Mouse (Mus musculus): ENCODE measurements around the gene Scn11a. TPM values are rescaled to one million over a fixed set of nuclear protein-coding genes. Genes with fewer than 3 reads are reported as not detected.

The Scn11a gene
- not detected for polyA plus RNA-seq (2014; fragmentation: Illumina TruSeq; extraction: RNeasy Lipid Tissue Mini Kit (QIAGEN cat#74804); ENCODE audit: low read depth, low replicate concordance)

GRCm38 (mm10) chr9:119825297-119825696, at the start of gene Scn11a:
TSS of gene Scn11a (minus strand) at chr9:119825456.

DNA sequence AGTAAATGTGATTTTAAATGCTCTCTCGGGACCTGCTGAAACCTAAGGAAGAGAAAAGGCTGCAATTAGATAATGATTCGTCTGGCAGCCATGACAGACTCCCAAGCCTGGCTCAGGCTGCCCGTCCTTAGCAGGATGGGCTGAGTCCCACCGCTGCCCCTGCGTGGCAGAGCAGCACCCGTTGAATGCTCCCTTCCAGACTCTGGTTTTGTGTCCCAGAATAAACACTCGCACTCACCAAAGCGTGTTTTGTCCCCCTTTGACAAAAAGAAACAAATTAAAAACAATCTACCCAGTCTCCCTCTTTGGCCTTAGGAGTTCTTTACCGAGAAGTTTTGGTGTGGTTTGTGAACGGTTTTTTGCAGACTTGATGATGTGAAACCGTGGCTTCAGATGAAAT, 106.0 kb downstream of the Scn11a start, which contains the start of gene Scn10a:
Scn10a (minus strand) TSS at position 101 of the 400 bp plus-strand sequence.

Other genes with a start within 250 kb of the Scn11a start
- 99.8 TPM for gene Scn5a, start 246.4 kb downstream of the Scn11a start, polyA plus RNA-seq (2014; fragmentation: Illumina TruSeq; extraction: RNeasy Lipid Tissue Mini Kit (QIAGEN cat#74804); ENCODE audit: low read depth, low replicate concordance)
- gene Scn10a, start 106.1 kb downstream of the Scn11a start, polyA plus RNA-seq (2014; fragmentation: Illumina TruSeq; extraction: RNeasy Lipid Tissue Mini Kit (QIAGEN cat#74804); ENCODE audit: low read depth, low replicate concordance), result 1.5 TPM
- 29.5 TPM for gene Wdr48, start 69.4 kb upstream of the Scn11a start, polyA plus RNA-seq (2014; fragmentation: Illumina TruSeq; extraction: RNeasy Lipid Tissue Mini Kit (QIAGEN cat#74804); ENCODE audit: low read depth, low replicate concordance)
- gene Gorasp1, start 112.1 kb upstream of the Scn11a start, polyA plus RNA-seq (2014; fragmentation: Illumina TruSeq; extraction: RNeasy Lipid Tissue Mini Kit (QIAGEN cat#74804); ENCODE audit: low read depth, low replicate concordance), result 16.2 TPM
- gene Ttc21a, start 112.2 kb upstream of the Scn11a start, polyA plus RNA-seq (2014; fragmentation: Illumina TruSeq; extraction: RNeasy Lipid Tissue Mini Kit (QIAGEN cat#74804); ENCODE audit: low read depth, low replicate concordance), result not detected
- 13.3 TPM for gene Csrnp1, start 159.2 kb upstream of the Scn11a start, polyA plus RNA-seq (2014; fragmentation: Illumina TruSeq; extraction: RNeasy Lipid Tissue Mini Kit (QIAGEN cat#74804); ENCODE audit: low read depth, low replicate concordance)
- 105 TPM for gene Xirp1, start 198.1 kb upstream of the Scn11a start, polyA plus RNA-seq (2014; fragmentation: Illumina TruSeq; extraction: RNeasy Lipid Tissue Mini Kit (QIAGEN cat#74804); ENCODE audit: low read depth, low replicate concordance)
- 2.2 TPM for gene Cx3cr1, start 244.4 kb upstream of the Scn11a start, polyA plus RNA-seq (2014; fragmentation: Illumina TruSeq; extraction: RNeasy Lipid Tissue Mini Kit (QIAGEN cat#74804); ENCODE audit: low read depth, low replicate concordance)

All from heart, adult 10 weeks (tissue).